Mouse (Mus musculus): ENCODE data around the gene Ppp1r15a.

Gene Ppp1r15a

DNA sequence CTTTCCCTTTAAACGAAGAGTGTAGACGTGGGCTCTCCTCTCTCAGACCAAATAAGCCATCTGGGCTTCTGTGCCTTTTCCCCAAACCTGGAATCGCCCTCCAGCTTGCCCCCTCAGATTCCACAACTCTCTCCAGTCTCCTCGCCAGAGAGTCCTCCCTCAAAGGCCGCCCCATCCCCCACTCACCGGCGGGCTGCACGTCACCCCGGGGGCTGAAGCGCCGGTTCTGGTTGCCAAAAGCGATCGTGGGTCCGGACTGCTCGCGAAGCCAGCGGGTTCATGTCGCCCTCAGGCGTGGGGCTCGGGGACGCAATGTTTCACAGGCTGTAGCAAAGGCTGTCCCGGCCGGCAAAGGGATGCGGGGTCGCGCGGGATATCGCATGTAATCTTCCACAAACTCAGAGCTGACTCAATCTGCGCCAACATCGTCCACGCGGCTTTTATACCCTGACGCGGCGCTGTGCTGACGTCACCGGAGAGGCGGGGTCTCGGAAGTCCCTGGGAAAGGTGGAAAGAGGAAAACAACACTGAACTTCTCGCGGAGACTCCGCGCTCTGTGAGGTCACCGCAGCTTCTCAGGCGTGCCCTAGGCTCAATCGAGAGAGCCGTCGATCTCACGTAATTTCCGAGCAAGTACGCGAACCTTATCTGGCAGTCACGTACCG, at the start of gene Ppp1r15a, which contains the start of gene Plekha4:
Gene Ppp1r15a, minus strand, starts transcription at position 460 of the 665 bp plus-strand sequence.
Gene Plekha4, plus strand, starts transcription at position 522 of the 665 bp plus-strand sequence.
- DNase-seq (ENCODE audit: low read depth, low spot score), result peak; percentile 99

DNA sequence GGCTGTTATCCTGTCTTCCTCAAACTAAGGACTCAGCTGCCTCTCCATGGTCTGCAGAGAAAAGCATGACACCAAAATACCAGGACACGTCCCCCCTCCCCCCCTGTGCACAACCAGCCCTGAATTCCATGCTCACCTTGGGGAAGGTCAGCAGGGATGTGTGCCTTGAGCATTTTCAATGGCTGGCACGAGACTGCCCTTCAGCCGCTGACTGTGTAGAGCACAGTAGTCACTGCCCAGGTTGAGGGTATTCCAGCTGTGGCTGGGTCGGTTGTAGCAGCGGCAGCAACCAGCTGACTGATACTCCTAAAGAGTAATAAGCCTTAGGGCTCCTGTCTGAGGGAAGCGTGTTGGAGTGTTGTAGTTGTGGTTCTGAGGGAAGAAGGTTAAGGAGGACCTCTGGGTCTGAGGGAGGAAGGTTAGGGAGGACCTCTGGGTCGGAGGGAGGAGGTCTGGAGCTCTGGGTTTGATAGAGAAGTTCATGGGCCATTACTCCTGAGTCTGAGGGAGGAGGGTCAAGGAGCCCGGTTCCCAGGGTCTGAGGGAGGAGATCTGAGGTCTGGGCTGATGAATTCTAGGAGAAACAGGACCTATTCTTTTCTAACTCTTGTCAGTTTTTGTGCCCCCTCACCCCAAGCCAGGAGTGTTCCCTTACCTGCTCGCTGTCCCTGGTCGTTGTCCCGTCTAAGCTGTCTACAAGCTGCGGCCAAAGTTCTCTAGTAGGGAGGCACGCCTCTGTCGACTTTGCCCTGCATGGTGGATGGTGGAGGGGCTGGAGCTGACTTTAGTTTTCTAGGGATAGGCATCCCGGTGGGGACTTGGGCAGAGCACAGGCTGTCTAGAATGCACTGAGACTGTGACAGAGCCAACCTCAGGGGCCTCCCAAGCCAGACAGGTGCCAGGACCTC, 48.7 kb upstream of the Ppp1r15a start:
- DNase-seq (ENCODE audit: low read depth, low spot score), result no peak

DNA sequence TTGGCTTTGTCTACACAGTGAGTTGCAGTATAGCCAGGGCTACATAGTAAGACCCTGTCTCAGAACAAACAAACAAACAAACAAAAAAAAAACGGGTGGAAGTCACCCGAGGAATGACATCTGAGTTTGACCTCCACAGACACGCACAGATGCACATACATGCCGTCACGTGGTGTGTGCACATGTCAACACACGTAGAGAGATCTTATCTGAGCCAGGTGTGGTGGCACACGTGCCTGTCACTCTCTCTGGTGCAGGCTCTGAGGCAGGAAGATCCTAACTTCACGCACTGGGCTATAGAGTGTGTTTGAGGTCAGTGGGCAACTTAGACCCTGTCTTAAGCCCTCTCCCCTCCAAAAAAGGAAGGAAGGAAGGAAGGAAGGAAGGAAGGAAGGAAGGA, 47.9 kb upstream of the Ppp1r15a start:
- peak; percentile 69 for DNase-seq (ENCODE audit: low read depth, low spot score)

DNA sequence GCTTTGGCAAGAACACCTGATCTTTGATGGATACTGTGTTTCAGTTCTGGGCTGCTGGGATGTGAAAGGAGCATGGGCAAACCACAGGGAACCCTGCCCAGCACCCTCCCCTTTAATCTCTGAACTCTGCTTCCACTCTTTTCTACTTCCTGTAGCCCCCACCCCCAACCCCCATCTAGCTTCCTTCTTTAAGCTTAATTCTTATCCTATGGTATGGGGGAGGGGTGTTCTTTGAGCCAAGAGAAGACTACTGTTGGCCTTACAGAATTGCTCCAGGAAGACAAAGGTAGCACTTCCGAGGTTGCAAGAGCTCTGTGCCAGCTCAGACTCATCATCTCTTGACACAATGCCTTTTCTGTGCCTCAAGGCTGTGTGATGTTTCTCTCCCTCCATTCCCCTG, 45.9 kb upstream of the Ppp1r15a start:
- no peak for DNase-seq (ENCODE audit: low read depth, low spot score)

DNA sequence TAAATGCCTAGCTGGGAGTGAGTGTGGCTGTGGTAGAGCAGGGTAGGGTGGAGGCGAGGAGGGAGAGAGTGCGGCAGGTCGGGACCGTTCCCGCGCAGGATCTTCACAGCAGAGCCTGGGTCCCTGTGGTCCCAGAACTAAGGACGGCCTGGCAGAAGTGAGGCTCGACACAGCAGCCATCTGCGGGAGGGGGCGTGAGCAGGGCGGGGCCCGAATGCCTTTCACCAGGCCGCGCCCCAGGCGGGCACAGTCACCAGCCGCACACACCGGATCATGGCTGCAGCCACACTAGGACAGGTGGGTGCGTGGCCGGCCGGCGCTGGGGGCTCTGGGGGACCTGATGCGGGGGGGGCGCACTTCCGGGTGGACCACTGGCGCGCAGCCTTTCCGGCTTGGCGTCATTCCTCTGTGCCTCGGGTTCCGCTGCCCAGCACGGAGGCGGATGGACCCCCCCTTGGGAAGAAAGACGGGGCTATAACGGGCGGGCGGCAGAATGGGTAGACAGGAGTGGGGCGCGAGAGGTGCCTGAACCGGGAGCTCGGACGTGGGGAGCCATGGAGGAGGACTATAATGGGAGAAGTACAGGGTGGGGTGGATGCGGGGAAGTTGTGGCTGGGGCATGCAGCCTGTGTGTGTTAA, 44.2 kb upstream of the Ppp1r15a start, which contains the start of gene Bcat2:
Gene Bcat2, plus strand, starts transcription at position 51 of the 639 bp plus-strand sequence.
- peak; percentile 84 for DNase-seq (ENCODE audit: low read depth, low spot score)

DNA sequence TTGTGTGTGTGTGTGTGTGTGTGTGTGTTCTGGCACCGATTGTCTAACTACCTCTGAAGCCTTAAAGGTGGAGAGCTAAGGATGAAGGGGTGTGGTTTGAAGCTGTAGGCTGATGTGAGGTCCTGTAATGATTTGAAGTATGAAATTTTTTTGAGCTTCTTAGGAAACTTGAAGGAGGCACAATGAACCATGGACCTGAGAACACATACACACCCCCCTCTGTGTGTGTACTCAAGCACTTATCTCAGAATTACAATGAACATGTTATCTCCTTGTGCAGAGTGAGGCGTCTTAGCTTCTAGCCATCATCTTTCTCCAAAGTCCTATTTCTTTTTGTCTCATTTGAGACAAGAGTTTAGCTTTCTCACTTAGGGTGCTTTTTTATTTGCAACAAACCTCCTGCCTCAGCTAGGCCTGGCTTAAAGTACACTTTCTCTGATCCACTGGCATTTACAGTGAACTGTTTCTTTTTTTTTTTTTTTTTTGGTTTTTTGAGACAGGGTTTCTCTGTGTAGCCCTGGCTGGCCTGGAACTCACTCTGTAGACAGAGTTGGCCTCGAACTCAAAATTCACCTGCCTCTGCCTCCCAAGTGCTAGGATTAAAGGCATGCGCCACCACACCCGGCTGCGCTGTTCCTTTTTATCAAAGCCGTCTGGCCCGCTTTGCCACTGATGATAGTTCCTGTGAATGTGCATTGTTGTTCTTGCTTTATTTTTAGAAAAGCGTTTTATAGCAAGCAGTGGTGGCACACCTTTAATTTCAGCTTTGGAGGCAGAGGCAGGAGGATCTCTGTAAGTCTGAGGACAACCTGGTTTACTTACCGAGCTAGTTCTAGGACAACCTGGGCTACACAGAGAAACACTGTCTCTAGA, 42.8 kb upstream of the Ppp1r15a start:
- DNase-seq (ENCODE audit: low read depth, low spot score), result no peak

DNA sequence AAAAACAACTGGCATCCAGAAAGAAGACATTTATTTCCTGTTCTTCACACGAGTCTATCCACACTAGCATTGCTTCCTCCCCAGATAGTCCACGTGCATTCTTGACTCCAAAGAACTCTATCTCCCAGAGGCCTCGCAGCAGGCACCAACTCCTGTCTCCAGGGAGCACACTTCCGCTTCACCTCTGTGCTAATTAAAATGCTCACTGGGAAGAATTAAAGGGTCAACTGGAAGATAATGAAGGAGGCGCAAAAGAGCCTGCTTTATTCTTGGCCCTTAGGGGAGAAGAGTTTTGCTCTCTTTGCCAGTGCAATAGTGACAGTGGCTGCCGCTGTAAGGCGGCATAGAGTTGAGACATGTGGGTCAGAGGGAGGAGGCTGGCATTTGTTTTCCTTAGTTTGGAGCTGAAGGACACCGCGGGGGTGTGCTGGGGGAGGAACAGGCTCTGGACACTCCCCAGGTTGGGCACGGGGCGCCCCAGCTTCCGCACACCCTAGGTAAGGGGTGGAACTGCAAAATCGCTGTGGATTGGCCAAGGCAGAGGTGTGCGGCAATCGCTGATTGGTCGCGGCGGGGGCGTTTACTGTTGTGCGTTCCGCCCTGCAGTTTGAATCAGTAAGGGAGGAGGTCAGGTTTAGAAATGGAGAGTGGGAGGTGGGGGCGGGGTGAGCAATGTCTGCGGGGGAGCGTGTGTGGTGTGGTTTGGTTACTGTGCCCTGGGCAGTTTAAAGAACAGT, 41.9 kb upstream of the Ppp1r15a start:
- DNase-seq (ENCODE audit: low read depth, low spot score), result peak; percentile 93

DNA sequence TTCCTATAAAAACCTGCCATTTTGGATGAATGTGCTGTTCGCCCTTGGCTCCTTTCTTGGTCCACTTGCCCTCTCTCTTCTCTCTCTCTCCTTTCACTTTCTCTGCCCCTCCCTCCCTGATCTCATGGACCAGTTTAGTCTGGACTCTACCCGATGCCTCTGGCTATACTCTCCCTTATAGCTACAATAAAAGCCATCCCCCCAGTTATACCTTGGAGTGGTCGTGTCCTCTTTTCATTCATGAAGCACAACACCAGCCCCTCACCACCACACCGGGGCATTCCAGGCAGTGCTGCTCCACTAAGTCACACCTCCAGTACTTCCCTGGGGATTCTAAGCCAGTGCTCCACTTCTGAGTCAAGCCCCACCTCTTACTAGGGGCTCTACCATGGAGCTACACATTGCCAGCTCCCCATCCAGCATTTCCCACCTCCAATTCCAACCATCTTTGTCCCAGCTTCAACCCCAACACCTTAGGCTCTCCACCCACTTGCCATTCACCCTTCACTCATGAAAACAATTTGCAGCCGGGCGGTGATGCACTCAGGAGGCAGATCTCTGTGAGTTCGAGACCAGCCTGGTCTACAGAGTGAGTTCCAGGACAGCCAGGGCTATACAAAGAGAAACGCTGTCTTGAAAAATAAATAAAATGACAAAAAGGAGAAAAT, 41.2 kb upstream of the Ppp1r15a start:
- DNase-seq (ENCODE audit: low read depth, low spot score), result no peak

DNA sequence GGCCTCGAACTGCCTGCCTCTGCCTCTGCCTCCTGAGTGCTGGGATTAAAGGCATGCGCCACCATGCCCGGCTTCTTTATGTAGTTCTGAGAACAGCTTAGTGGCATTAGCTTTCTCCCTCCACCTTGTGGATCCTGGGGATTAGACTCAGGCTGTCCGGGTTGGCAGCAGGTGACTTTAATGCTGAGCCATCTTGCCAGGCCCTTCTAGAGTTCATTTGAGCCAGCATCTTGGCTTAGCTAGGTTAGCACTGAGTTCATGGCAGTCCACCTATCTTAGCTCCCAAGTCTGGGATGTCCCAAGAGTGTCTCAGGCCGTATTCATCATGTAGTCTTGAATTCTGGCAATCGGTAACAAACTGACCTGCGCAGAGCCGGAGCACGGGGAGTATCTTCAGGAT, 39.4 kb upstream of the Ppp1r15a start:
- no peak for DNase-seq (ENCODE audit: low read depth, low spot score)

DNA sequence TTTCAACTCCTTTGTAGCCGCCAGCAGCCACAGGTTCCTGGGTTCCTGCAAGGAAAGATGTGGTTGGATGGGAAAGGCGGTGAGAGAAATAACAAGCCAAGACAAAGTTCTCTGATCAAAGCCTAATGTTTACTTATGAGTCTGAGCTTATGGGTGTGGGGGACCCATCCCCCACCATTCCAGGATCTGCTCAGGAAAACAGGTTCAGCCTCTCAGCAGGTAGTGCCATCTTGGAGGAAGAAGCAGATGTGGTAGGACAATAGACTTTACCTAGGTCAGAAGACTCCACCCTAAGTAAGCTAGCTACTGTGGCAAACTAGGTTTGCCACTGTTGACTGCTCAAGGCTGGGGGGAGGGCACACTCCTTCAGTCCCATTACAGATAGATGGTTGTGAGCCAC, 38.7 kb upstream of the Ppp1r15a start:
- no peak for DNase-seq (ENCODE audit: low read depth, low spot score)

DNA sequence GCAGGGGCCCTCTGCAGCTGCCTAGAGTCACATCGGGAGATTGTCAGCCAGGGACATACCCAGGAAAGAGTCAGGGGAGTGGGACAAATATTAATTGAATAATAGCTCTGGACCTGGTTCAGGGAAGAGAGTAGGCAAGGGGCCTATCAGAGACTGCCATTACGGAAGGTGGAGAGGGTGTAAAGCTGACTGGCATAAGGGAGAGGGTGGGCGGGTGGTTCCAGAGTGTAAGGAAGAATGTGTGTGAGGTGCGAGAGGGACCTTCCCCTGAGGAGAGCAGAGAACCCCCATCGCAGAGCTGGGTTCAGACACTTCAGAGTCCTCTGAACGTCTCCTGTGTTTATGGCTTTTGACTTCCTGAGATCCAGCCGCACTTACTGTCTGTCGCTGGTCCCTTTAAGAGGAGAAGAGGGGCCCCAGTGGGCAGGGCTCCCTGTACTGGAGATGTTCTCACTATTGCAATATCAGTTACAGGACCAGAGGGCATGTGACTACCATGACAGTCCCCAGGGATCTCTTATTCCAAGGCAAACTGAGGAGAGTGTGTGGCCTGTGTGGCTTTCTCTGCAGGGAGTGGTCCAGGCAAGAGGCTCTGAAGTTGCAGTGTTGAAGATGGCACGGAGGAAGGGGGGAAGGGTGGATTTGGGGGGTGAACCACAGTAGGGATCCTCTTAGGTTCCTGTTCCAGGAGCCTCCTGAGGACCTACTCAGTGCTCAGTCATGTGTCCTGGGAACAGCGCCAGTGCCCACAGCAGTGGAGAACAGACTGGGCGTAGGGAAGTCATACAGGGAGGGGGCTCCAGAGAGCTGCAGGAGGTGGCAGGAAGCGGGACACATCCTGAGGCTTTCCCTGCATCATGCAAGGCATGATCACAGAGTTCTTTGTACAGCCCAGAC, 35.8 kb upstream of the Ppp1r15a start:
- no peak for DNase-seq (ENCODE audit: low read depth, low spot score)

DNA sequence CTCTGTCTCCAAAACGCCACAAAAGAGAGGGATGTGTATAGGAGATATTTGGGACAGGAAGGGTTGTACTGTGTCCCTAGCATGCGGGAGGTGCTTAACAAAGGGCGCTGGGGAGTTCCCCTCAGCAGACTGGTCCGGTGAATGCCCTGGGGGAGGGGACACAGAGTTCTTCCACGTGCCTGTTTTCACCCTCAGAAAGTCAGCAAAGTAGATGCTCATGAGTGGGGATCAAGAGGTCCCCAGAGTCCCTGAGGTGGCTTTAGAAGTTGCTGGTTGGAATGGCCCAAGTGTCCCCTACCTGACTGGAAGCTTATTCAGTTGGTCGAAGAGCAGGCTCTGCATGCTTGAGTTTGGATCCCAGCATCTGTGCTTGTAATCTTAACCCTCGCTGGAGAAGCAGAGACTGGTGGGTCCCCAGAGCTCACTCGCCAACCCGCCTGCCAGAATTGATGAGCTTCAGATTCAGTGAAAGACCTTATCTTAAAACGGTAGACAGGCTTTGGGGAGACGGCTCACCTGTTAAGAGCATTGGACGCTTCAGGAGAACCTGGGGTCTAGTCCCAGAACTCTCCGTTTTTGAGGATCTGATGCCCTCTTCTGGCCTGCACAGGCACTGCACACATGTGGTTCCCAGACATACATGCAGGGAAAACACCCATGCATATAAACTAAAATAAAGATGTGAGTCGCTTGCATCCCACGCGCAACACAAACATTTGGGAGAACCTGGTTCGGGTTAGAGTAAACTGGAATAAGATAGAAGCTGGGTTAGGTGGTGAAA, 35.0 kb upstream of the Ppp1r15a start:
- peak; percentile 81 for DNase-seq (ENCODE audit: low read depth, low spot score)

DNA sequence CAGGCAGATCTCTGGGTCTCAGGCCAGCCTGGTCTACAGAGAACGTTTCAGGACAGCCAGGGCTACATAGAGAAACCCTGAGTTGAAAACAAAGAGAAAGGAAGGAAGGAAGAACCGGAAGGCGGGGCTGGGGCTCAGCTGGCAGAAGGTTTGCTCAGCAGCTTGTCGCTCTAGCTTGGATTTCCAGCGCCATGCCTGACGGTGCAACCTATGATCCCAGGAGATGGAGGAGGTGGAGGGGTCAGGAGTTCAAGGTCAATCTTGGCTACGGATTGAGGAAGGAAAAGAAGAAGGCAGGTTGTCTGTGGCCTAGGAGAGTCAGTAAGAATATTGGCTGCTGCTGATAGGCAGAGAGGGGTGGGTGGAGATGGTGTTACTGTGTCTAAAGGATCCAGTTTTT, 34.2 kb upstream of the Ppp1r15a start:
- DNase-seq (ENCODE audit: low read depth, low spot score), result peak; percentile 28

DNA sequence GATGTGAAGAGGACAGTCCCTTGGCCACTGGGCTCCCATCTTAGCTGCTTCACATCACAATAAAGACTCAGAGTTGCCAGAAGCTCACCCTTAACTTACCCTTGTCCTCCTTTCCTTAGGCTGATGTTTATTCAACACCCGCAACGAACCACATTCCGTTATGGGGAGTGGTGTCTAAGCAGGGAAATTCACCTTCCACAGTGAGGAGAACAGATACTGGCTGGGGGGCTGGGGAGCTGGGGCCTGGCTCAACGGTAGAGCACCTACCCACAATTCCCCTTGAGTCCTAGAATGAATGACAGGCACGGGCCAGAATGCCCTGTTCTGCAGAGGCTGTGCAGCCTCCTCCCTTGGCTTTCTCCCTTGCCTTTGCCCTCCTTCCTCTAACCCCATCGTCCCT, 32.8 kb upstream of the Ppp1r15a start:
- no peak for DNase-seq (ENCODE audit: low read depth, low spot score)

DNA sequence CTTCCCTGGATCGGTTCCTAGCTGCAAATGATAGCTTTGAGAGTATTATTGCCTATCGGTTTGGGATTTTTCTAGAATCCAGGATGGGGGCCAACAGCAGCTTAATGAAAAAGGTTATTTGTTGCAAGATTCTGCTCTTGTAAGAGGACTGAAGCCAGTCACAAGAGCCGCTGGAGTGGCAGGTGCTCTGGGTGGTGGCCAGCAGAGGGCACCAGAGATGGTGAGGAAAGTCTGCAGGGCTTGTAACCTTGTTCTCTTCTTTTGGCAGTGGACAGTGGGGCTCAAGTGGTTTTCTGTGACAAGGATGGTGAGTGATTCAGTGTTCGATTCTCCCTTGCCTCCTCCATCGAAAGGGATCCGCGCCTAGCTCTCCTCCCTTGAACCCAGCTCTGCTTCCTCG, 29.7 kb upstream of the Ppp1r15a start:
- peak; percentile 74 for DNase-seq (ENCODE audit: low read depth, low spot score)

DNA sequence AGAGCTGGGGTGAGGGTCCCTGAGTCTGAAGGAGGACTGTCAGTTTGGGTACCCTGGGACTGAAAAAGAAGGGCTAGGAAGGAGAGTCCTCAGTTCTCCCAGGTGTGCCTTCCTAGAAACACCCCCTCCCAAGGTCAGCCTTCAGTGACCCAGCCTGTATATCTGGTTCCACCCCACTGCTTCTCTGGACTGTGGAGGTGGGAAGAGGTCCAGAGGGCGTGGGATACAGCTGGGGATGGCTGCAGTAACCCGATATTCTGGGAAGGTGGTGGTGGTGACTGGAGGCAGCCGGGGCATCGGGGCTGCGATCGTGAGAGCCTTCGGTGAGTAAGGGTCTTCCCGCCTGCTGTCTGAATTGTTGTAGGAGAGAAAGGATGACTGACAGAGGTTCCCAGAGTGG, 28.7 kb upstream of the Ppp1r15a start, which contains the start of gene Hsd17b14:
Gene Hsd17b14, plus strand, starts transcription at position 150 of the 400 bp plus-strand sequence.
- DNase-seq (ENCODE audit: low read depth, low spot score), result no peak

DNA sequence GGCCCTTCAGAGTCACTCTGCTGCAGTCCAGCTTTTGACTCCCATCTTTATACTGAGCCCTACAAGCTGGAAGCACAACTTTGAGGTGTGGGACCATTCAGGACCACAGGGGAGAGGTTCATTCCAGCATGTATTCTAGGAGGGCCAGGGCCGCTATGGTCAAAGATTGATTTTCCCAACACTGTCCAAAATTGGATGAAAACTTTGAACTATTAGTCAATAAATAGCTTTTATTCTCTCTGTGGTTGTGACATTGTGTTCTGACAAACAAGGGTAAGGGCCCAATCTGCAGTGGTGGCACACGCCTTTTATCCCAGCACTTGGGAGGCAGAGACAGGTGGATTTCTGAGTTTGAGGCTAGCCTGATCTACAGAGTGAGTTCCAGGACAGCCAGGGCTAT, 27.9 kb upstream of the Ppp1r15a start:
- no peak for DNase-seq (ENCODE audit: low read depth, low spot score)

DNA sequence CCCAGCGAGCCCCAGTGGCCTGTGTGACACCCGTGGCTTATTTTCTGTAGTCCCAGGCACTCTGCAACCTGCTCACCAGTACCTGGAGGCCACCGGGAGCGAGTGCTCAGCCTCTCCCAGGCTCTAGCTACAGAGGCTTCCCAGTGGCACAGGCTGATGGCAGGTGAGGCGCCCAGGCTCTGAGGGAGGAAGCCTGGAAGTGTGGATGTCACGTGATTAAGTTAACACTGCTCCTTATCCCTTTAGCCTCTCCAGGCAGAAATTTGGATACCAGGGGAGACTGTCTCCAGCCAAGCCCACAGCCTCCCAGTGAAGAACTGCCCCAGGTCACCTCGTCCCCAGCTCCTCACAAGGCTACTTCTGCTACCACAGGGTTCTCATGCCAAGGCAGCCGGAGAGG, 27.5 kb upstream of the Ppp1r15a start:
- no peak for DNase-seq (ENCODE audit: low read depth, low spot score)

Measured in CD4-positive helper T cell, adult 2 months (primary cell).